Mouse (Mus musculus): ENCODE measurements at regions not wholly inside any gene's neighbourhood (a gene's known extent, or its start where the extent isn't known, plus 50 kb on each side); places are given as distances from the start of the nearest gene placed in this dataset.

GRCm38 (mm10) chr4:135034406-135034805, 86.0 kb upstream of the Runx3 start:
- no peak for DNase-seq (ENCODE audit: low read depth, low spot score)

GRCm38 (mm10) chr4:135036764-135037163, 83.7 kb upstream of the Runx3 start:
- no peak for DNase-seq (ENCODE audit: low read depth, low spot score)

GRCm38 (mm10) chr4:135039234-135039633, 81.2 kb upstream of the Runx3 start:
- DNase-seq (ENCODE audit: low read depth, low spot score) = no peak

- no peak for DNase-seq (ENCODE audit: low read depth, low spot score)
These were observed 78.5 kb upstream of the Runx3 start for GRCm38 (mm10) chr4:135041921-135042320.

GRCm38 (mm10) chr4:135042501-135042900, 78.0 kb upstream of the Runx3 start:
- no peak for DNase-seq (ENCODE audit: low read depth, low spot score)

- no peak for DNase-seq (ENCODE audit: low read depth, low spot score)
These were observed 75.4 kb upstream of the Runx3 start for GRCm38 (mm10) chr4:135045054-135045453.

GRCm38 (mm10) chr4:135046619-135047018, 73.8 kb upstream of the Runx3 start:
- DNase-seq (ENCODE audit: low read depth, low spot score) = no peak

- no peak for DNase-seq (ENCODE audit: low read depth, low spot score)
These were observed 73.2 kb upstream of the Runx3 start for GRCm38 (mm10) chr4:135047251-135047650.

- no peak for DNase-seq (ENCODE audit: low read depth, low spot score)
These were observed 72.7 kb upstream of the Runx3 start for GRCm38 (mm10) chr4:135047771-135048170.

GRCm38 (mm10) chr4:135049924-135050323, 70.5 kb upstream of the Runx3 start:
- no peak for DNase-seq (ENCODE audit: low read depth, low spot score)

- DNase-seq (ENCODE audit: low read depth, low spot score) = no peak
These were observed 69.0 kb upstream of the Runx3 start for GRCm38 (mm10) chr4:135051466-135051865.

GRCm38 (mm10) chr4:135053585-135053984, 66.9 kb upstream of the Runx3 start:
- DNase-seq (ENCODE audit: low read depth, low spot score) = no peak

GRCm38 (mm10) chr4:135054353-135054752, 66.1 kb upstream of the Runx3 start:
- DNase-seq (ENCODE audit: low read depth, low spot score) = no peak

- no peak for DNase-seq (ENCODE audit: low read depth, low spot score)
These were observed 64.1 kb upstream of the Runx3 start for GRCm38 (mm10) chr4:135056371-135056770.

- no peak for DNase-seq (ENCODE audit: low read depth, low spot score)
These were observed 63.2 kb upstream of the Runx3 start for GRCm38 (mm10) chr4:135057286-135057685.

GRCm38 (mm10) chr4:135058895-135059294, 61.6 kb upstream of the Runx3 start:
- no peak for DNase-seq (ENCODE audit: low read depth, low spot score)

- no peak for DNase-seq (ENCODE audit: low read depth, low spot score)
These were observed 59.3 kb upstream of the Runx3 start for GRCm38 (mm10) chr4:135061030-135061743.

- DNase-seq (ENCODE audit: low read depth, low spot score) = peak; percentile 56
These were observed 53.5 kb upstream of the Runx3 start for GRCm38 (mm10) chr4:135066766-135067479.

- no peak for DNase-seq (ENCODE audit: low read depth, low spot score)
These were observed 52.6 kb upstream of the Runx3 start for GRCm38 (mm10) chr4:135067805-135068204.

GRCm38 (mm10) chr4:135069818-135070217, 50.6 kb upstream of the Runx3 start:
- no peak for DNase-seq (ENCODE audit: low read depth, low spot score)
